Mouse (Mus musculus) skeletal muscle tissue, postnatal 0 days (tissue): Measurements from ENCODE around the gene Arid2. TPM values are rescaled to one million over a fixed set of nuclear protein-coding genes. Genes with fewer than 3 reads are reported as not detected.

Experiments
- microRNA-seq, 2 experiments: library from miRNA; unstranded; fragments of <30 nt; microRNA quantifications; one replicate each; pipeline ENCODE4; 2016
- polyA plus RNA-seq: library from polyadenylated mRNA; unstranded; fragments of >200 nt; fragmentation: Nextera tagmentation; extraction: Ambion mirVana; gene quantifications from 2 replicates; pipeline ENCODE4 v1.2.1, GENCODE M21; 2015

Gene Arid2
- polyA plus RNA-seq = 8.1 and 8.9 TPM in 2 replicates

DNA sequence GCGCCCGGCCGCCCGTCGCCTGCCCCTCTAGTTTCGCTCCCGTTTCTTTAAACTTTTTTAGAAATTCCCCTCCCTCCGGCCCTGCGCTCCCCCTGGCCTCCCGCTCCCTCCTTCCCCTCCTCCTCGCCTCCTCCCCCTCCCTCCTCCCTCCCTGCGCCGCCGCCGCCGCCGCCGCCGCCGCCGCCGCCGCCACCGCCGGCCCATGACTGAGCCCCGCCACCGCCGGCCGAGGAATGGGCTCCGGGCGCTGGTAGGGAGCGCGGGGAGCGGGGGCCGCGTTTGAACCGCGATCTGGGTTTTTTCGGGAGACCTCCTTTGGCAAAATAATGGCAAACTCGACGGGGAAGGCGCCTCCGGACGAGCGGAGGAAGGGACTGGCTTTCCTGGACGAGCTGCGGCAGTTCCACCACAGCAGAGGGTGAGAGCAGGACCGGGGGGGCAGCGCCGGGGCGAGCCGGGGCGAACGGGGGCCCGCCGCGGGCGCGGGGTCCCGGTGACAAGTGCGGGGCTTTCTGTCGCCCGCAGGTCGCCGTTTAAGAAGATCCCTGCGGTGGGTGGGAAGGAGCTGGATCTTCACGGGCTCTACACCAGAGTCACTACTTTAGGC lies at the start of gene Arid2:
Arid2 (plus strand) TSS at position 150 of the 607 bp plus-strand sequence.

Small RNA genes within 50 kb of the gene (microRNA-seq; reads per million reads assigned to microRNA genes)
- 0 reads per million in 2 experiments for gene Gm25397

Other genes with a start within 250 kb of the Arid2 start
- 38.9 and 42.3 TPM in 2 replicates for gene Scaf11, start 173.3 kb downstream of the Arid2 start, polyA plus RNA-seq